Mouse (Mus musculus): Measurements from ENCODE around the gene Acox2. TPM values are rescaled to one million over a fixed set of nuclear protein-coding genes. Genes with fewer than 3 reads are reported as not detected.

Acox2 gene
- polyA plus RNA-seq, 1 experiment = 0.11 TPM

DNA sequence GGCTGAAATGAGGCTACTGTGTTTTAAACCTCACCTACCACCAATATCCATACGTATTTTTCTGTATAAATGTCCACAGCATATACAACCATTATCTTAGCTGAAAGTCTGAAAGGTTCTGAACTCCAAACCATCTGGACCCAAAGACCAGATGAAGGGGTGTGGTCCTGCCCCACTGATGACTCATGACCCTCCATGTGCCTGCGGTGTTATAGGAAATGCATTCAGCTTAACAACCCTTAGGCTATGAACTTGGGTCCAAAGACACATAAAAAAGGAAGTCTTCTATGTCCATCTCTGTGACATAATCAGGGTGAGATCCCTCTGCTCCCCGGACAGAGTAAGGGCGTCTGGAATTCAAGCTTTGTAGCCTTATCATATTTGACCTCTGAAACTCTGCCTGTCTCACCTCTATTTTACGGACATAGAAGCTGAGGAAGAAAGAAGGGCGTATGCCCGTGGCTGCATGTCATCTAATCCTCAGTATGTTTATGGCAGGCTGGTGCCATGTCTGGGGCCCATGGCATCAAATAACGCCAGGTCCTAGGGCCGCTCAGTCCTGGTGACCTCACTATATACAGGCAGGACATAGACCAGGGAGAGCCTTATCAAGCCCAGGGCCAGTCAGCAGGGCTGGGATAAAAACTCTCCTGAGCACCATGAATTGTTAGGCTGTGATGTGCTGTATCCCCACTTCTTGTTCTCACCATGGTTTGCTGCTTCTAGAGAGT, 8.8 kb downstream of the Acox2 start:
- 88% methylated on average over 9 of the region's 9 CpGs for WGBS
- no peaks in the 10 kb centered on the region for H3K4me1 ChIP-seq (ENCODE audit: control insufficient read depth, insufficient read depth, insufficient read length)
- no peaks in the 10 kb centered on the region for H3K36me3 ChIP-seq (ENCODE audit: control insufficient read depth, insufficient read depth, low read length)
- DNase-seq (ENCODE audit: low read depth in 1 of 2, low spot score in 2 of 2) = no peak
- no peak for TF ChIP-seq POLR2A (IDR thresholded peaks at IDR 0.05; ENCODE audit: low read depth, low read length)
- no peak for TF ChIP-seq CTCF (IDR thresholded peaks at IDR 0.05; ENCODE audit: extremely low read depth, insufficient read depth, insufficient read length, insufficient replicate concordance)
- no peak overlapping the region for H3K27ac ChIP-seq (ENCODE audit: insufficient read depth, low read length)
- no peaks in the 10 kb centered on the region for H3K27me3 ChIP-seq (ENCODE audit: control insufficient read depth, insufficient read depth, low read length)
- no peak overlapping the region for H3K4me3 ChIP-seq (ENCODE audit: extremely low read depth, insufficient read depth, insufficient read length)

DNA sequence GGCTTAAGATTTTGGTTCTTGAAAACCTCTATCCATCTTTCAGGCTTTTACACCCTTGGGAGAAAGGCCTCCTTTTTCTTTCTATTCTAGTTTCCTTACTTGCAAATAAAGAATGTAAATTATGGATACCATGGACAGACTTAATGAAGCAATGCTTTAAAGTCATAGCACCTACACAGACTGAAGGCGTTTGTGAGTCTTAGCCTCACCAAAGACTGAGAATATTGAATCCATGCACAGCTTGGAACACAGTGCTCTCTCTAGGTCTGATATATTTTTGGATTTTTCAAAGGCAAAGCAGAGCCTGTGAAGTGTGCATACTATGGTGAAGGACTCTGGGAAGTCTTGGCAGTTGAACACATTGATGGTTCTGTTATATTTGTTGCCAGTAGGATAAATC, 9.9 kb downstream of the Acox2 start:
- H3K27ac ChIP-seq (ENCODE audit: insufficient read depth, low read length) = no peak overlapping the region
- no peaks in the 10 kb centered on the region for H3K4me1 ChIP-seq (ENCODE audit: control insufficient read depth, insufficient read depth, insufficient read length)
- TF ChIP-seq POLR2A (IDR thresholded peaks at IDR 0.05; ENCODE audit: low read depth, low read length) (no peak), CTCF (IDR thresholded peaks at IDR 0.05; ENCODE audit: extremely low read depth, insufficient read depth, insufficient read length, insufficient replicate concordance) (no peak)
- no peak overlapping the region for H3K4me3 ChIP-seq (ENCODE audit: extremely low read depth, insufficient read depth, insufficient read length)
- H3K27me3 ChIP-seq (ENCODE audit: control insufficient read depth, insufficient read depth, low read length) = no peaks in the 10 kb centered on the region
- H3K36me3 ChIP-seq (ENCODE audit: control insufficient read depth, insufficient read depth, low read length) = no peaks in the 10 kb centered on the region
- 98% methylated on average over 1 of the region's 1 CpGs for WGBS
- DNase-seq (ENCODE audit: low read depth in 1 of 2, low spot score in 2 of 2) = no peak

DNA sequence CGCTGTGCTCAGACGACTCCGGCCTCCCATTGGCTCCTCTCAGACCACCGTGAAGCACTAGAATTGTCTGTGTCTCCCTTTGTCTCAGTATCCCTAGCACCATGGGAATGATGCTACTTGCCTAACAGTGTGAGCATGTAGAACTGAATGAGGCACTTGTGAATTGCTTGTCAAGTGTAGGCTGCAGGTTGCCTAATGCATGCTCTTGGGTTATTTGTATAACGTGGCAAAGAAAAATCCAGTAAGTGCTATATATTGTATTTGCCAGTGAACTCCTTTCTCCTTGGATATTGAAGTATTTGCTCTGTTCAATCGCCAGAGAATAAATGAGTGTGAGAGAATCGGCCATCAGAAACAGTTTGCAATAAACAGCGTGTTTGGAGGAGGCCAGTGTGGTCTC, 12.3 kb downstream of the Acox2 start:
- Histone ChIP-seq H3K27me3 (ENCODE audit: control insufficient read depth, insufficient read depth, low read length) (no peaks in the 10 kb centered on the region), H3K4me3 (ENCODE audit: extremely low read depth, insufficient read depth, insufficient read length) (no peak overlapping the region), H3K36me3 (ENCODE audit: control insufficient read depth, insufficient read depth, low read length) (no peaks in the 10 kb centered on the region), H3K4me1 (ENCODE audit: control insufficient read depth, insufficient read depth, insufficient read length) (no peaks in the 10 kb centered on the region), H3K27ac (ENCODE audit: insufficient read depth, low read length) (no peak overlapping the region)
- WGBS = 92% methylated on average over 8 of the region's 8 CpGs
- DNase-seq (ENCODE audit: low read depth in 1 of 2, low spot score in 2 of 2) = no peak
- TF ChIP-seq CTCF (IDR thresholded peaks at IDR 0.05; ENCODE audit: extremely low read depth, insufficient read depth, insufficient read length, insufficient replicate concordance) (no peak), POLR2A (IDR thresholded peaks at IDR 0.05; ENCODE audit: low read depth, low read length) (no peak)

DNA sequence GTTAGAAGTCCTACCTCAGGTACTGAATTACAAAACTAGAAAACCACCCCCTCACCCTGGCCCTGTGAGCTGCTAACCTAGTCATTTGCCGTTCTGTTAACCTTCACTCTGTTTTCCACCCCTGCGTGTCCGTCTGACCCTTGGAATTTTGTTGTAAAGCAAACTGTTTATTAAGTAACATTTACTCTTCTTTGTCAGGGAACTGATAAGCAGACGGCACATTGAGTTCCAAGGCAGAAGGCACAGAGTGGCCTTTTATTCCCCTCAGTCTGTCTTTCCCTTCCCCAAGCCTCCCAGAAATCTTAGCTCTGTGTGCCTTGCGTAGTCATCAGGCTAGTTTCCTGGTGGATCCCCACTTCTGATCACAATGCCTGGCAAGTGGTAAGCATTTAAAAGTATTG, 14.9 kb downstream of the Acox2 start:
- Histone ChIP-seq H3K36me3 (ENCODE audit: control insufficient read depth, insufficient read depth, low read length) (no peaks in the 10 kb centered on the region), H3K4me3 (ENCODE audit: extremely low read depth, insufficient read depth, insufficient read length) (no peak overlapping the region), H3K27me3 (ENCODE audit: control insufficient read depth, insufficient read depth, low read length) (no peaks in the 10 kb centered on the region), H3K27ac (ENCODE audit: insufficient read depth, low read length) (no peak overlapping the region), H3K4me1 (ENCODE audit: control insufficient read depth, insufficient read depth, insufficient read length) (no peaks in the 10 kb centered on the region)
- WGBS = 91% methylated on average over 5 of the region's 5 CpGs
- no peak for DNase-seq (ENCODE audit: low read depth in 1 of 2, low spot score in 2 of 2)
- TF ChIP-seq CTCF (IDR thresholded peaks at IDR 0.05; ENCODE audit: extremely low read depth, insufficient read depth, insufficient read length, insufficient replicate concordance) (no peak), POLR2A (IDR thresholded peaks at IDR 0.05; ENCODE audit: low read depth, low read length) (no peak)

DNA sequence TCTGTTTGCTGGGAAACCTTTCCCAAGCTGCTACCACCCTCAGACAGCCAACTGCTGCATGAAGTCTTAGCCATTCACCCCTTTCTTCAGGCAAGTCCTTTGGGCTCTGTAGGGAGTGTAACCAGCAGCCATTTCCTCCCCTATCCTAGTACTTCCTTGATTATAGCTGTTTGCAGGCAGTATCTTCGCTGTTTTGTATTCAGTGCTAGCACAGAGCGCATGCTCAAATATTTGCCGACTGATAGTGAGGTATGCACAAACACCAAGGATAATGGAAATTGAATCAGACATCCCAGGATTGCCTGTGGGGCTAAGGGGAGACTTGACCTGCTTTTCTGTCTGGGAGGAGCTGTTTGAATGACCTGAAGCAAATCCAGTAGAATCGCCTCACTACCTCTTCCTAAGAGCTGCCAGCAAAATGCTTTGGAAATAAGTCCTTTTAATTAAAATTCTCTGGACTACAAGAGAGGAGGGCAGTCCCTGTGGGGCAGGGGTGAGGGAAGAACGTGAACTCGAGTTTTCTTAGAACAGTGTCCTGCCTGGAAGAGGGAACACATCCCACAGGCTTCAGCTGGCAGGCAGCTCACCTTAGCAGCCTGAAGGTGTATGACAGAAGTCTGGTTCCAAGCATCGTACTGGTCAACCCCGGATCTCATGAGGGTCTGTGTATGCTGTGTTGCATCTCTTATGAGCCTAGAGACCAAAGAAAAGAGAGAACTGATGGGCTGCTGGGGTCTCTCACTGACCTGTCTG, 15.8 kb downstream of the Acox2 start:
- 86% methylated on average over 8 of the region's 8 CpGs for WGBS
- H3K4me1 ChIP-seq (ENCODE audit: control insufficient read depth, insufficient read depth, insufficient read length) = no peaks in the 10 kb centered on the region
- TF ChIP-seq POLR2A (IDR thresholded peaks at IDR 0.05; ENCODE audit: low read depth, low read length) (no peak), CTCF (IDR thresholded peaks at IDR 0.05; ENCODE audit: extremely low read depth, insufficient read depth, insufficient read length, insufficient replicate concordance) (no peak)
- H3K27ac ChIP-seq (ENCODE audit: insufficient read depth, low read length) = no peak overlapping the region
- DNase-seq (ENCODE audit: low read depth in 1 of 2, low spot score in 2 of 2) = no peak
- no peaks in the 10 kb centered on the region for H3K27me3 ChIP-seq (ENCODE audit: control insufficient read depth, insufficient read depth, low read length)
- H3K4me3 ChIP-seq (ENCODE audit: extremely low read depth, insufficient read depth, insufficient read length) = no peak overlapping the region
- H3K36me3 ChIP-seq (ENCODE audit: control insufficient read depth, insufficient read depth, low read length) = no peaks in the 10 kb centered on the region

DNA sequence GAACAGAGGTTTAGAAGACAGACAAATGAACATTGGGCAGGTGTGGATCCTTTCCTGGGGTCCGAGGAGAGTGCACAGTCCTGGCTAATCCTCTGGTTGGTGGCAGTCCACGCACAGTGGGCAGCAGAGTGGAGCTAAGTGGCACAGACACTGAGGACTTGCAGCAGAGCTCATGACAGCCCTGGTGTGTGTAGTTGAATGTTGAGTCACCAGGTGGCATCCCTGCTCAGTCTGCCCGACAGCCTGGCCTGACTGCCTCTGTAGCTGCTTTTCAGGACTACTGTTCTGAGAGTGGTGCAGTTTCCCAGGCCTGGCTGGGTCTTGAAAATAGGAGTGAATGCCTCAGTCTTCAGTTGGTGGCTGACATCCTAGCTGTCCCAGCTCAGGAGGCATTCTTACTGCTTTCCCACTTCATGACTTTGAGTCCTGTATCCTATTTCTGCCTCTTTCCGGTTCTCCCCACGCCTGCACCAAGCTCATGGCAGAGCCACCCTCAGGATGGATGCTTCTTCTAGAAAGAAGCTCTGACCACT, 16.7 kb downstream of the Acox2 start:
- no peaks in the 10 kb centered on the region for H3K4me1 ChIP-seq (ENCODE audit: control insufficient read depth, insufficient read depth, insufficient read length)
- DNase-seq (ENCODE audit: low read depth in 1 of 2, low spot score in 2 of 2) = no peak
- H3K4me3 ChIP-seq (ENCODE audit: extremely low read depth, insufficient read depth, insufficient read length) = no peak overlapping the region
- no peaks in the 10 kb centered on the region for H3K27me3 ChIP-seq (ENCODE audit: control insufficient read depth, insufficient read depth, low read length)
- 75% methylated on average over 5 of the region's 5 CpGs for WGBS
- TF ChIP-seq CTCF (IDR thresholded peaks at IDR 0.05; ENCODE audit: extremely low read depth, insufficient read depth, insufficient read length, insufficient replicate concordance) = no peak
- TF ChIP-seq POLR2A (IDR thresholded peaks at IDR 0.05; ENCODE audit: low read depth, low read length) = no peak
- H3K36me3 ChIP-seq (ENCODE audit: control insufficient read depth, insufficient read depth, low read length) = no peaks in the 10 kb centered on the region
- no peak overlapping the region for H3K27ac ChIP-seq (ENCODE audit: insufficient read depth, low read length)

DNA sequence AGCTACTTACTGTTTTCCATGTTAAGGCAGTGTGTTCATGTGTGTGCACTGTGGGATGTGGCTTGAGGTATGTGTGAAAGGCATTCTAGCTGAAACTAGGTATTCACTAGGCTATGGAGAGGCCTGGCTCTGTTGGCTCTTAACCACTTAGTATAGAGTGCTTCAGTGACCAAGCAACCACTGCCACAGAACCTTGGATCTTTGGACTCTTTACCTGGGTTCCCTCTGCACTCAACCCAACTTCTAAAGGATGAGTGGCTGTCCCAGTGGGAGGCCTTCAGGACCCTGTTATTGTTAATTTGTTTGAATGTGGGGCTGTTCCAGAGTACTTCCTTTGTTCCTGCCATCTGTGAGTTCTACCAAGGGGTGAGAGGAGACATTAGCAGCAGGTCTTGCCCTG, 17.3 kb downstream of the Acox2 start:
- no peak for DNase-seq (ENCODE audit: low read depth in 1 of 2, low spot score in 2 of 2)
- TF ChIP-seq POLR2A (IDR thresholded peaks at IDR 0.05; ENCODE audit: low read depth, low read length) (no peak), CTCF (IDR thresholded peaks at IDR 0.05; ENCODE audit: extremely low read depth, insufficient read depth, insufficient read length, insufficient replicate concordance) (no peak)
- Histone ChIP-seq H3K4me3 (ENCODE audit: extremely low read depth, insufficient read depth, insufficient read length) (no peak overlapping the region), H3K27ac (ENCODE audit: insufficient read depth, low read length) (no peak overlapping the region), H3K4me1 (ENCODE audit: control insufficient read depth, insufficient read depth, insufficient read length) (no peaks in the 10 kb centered on the region), H3K27me3 (ENCODE audit: control insufficient read depth, insufficient read depth, low read length) (no peaks in the 10 kb centered on the region), H3K36me3 (ENCODE audit: control insufficient read depth, insufficient read depth, low read length) (no peaks in the 10 kb centered on the region)
